Mouse (Mus musculus) MEL (cell line): ENCODE measurements around the gene Etfbkmt. TPM values are rescaled to one million over a fixed set of nuclear protein-coding genes. Genes with fewer than 3 reads are reported as not detected.
"Not testable (repeated sequence)": the region's sequence is repeated elsewhere in the genome, so short reads cannot be mapped to it uniquely, and the experiment has no call there.

ENCODE experiments used
- DNase-seq: peaks from one replicate; pipeline ENCODE4 v3.0.0; 2011; ENCODE audit warnings: low read depth, low spot score
- H3K27ac ChIP-seq: 2 replicates; pipeline ENCODE4 v1.5.1; 2012; ENCODE audit warnings: low read depth, mild to moderate bottlenecking, control low read depth, low read length, moderate library complexity; ENCODE audit not compliant: control insufficient read depth
- H3K27me3 ChIP-seq, 2 experiments: fragments of 150-350 bp in 1 of 2; sonication (generic) in 1 of 2; 2 replicates each; pipeline ENCODE4 v1.6.1; 2012; ENCODE audit warnings: low read length in 2 of 2, mild to moderate bottlenecking in 2 of 2, improper control_type of control experiment in 1 of 2, moderate library complexity in 1 of 2; ENCODE audit not compliant: insufficient read depth in 2 of 2, control insufficient read depth in 1 of 2
- H3K36me3 ChIP-seq, 2 experiments: 2 replicates each; pipeline ENCODE4 v1.6.1; 2012 to 2014; ENCODE audit warnings: low read length in 2 of 2, improper control_type of control experiment in 1 of 2, inconsistent platforms in 1 of 2, mild to moderate bottlenecking in 1 of 2; ENCODE audit not compliant: insufficient read depth in 2 of 2, control insufficient read depth in 1 of 2
- H3K4me1 ChIP-seq, 2 experiments: fragments of 150-350 bp in 1 of 2; sonication (generic) in 1 of 2; 2 replicates each; pipeline ENCODE4 v1.6.1; 2012; ENCODE audit warnings: low read length in 2 of 2, improper control_type of control experiment in 1 of 2, mild to moderate bottlenecking in 1 of 2; ENCODE audit not compliant: insufficient read depth in 2 of 2, control insufficient read depth in 1 of 2
- H3K4me3 ChIP-seq, 2 experiments: fragments of 150-350 bp in 1 of 2; sonication (generic) in 1 of 2; 2 replicates each; pipeline ENCODE4 v1.5.1; 2012; ENCODE audit warnings: low read depth in 2 of 2, low read length in 2 of 2, mild to moderate bottlenecking in 2 of 2, moderate library complexity in 2 of 2, control low read depth in 1 of 2, improper control_type of control experiment in 1 of 2; ENCODE audit not compliant: control insufficient read depth in 1 of 2, insufficient read depth in 1 of 2
- H3K79me2 ChIP-seq: 2 replicates; pipeline ENCODE4 v1.6.1; 2012; ENCODE audit warnings: mild to moderate bottlenecking, low read length, moderate library complexity; ENCODE audit not compliant: control insufficient read depth, poor library complexity, insufficient read depth
- H3K9ac ChIP-seq: 2 replicates; pipeline ENCODE4 v1.6.1; 2012; ENCODE audit warnings: low read depth, mild to moderate bottlenecking, control low read depth, low read length, moderate library complexity; ENCODE audit not compliant: control insufficient read depth, poor library complexity, severe bottlenecking
- H3K9me3 ChIP-seq: fragments of 150-350 bp; sonication (generic); replicated peaks from 2 replicates; pipeline ENCODE4 v1.6.1; 2012; ENCODE audit warnings: mild to moderate bottlenecking, low read length, improper control_type of control experiment, moderate library complexity; ENCODE audit not compliant: insufficient read depth
- E2F4 ChIP-seq: IDR thresholded peaks from 2 replicates; pipeline ENCODE4 v1.6.1; 2011; ENCODE audit warnings: low read depth, low read length, improper control_type of control experiment, borderline replicate concordance
- EP300 ChIP-seq, 2 experiments: IDR thresholded peaks; 2 replicates each; pipeline ENCODE4 v1.6.1; 2011; ENCODE audit warnings: improper control_type of control experiment in 2 of 2, low read length in 2 of 2, low read depth in 1 of 2, mild to moderate bottlenecking in 1 of 2
- ETS1 ChIP-seq: IDR thresholded peaks from 2 replicates; pipeline ENCODE4 v1.6.1; 2012; ENCODE audit warnings: low read depth, mild to moderate bottlenecking, inconsistent platforms, low read length, improper control_type of control experiment, moderate library complexity
- GATA1 ChIP-seq: IDR thresholded peaks from 2 replicates; pipeline ENCODE4 v1.6.1; 2011; ENCODE audit warnings: low read depth, low read length, improper control_type of control experiment
- JUND ChIP-seq: IDR thresholded peaks from 2 replicates; pipeline ENCODE4 v1.6.1; 2011; ENCODE audit warnings: low read depth, mild to moderate bottlenecking, improper control_type of control experiment, low read length
- NELFE ChIP-seq: IDR thresholded peaks from 2 replicates; pipeline ENCODE4 v1.6.1; 2011; ENCODE audit warnings: low read depth, low read length, improper control_type of control experiment
- NRF1 ChIP-seq: IDR thresholded peaks from 2 replicates; pipeline ENCODE4 v1.6.1; 2014; ENCODE audit warnings: low read depth, mild to moderate bottlenecking, inconsistent platforms, low read length, improper control_type of control experiment, moderate library complexity; ENCODE audit not compliant: poor library complexity, insufficient read depth, severe bottlenecking
- POLR2A ChIP-seq, 2 experiments: IDR thresholded peaks; 2 replicates each; pipeline ENCODE4 v1.6.1; 2011 to 2012; ENCODE audit warnings: low read length in 2 of 2, mild to moderate bottlenecking in 2 of 2, control low read depth in 1 of 2, improper control_type of control experiment in 1 of 2, low read depth in 1 of 2, moderate library complexity in 1 of 2; ENCODE audit not compliant: control insufficient read depth in 1 of 2, insufficient read depth in 1 of 2, poor library complexity in 1 of 2
- SIN3A ChIP-seq: IDR thresholded peaks from 2 replicates; pipeline ENCODE4 v1.6.1; 2012; ENCODE audit warnings: low read length, improper control_type of control experiment, inconsistent platforms
- TAL1 ChIP-seq: IDR thresholded peaks from 2 replicates; pipeline ENCODE4 v1.6.1; 2012; ENCODE audit warnings: mild to moderate bottlenecking, inconsistent platforms, low read length, moderate library complexity, mixed read lengths
- TCF12 ChIP-seq: IDR thresholded peaks from 2 replicates; pipeline ENCODE4 v1.6.1; 2014; ENCODE audit warnings: low read depth, mild to moderate bottlenecking, inconsistent platforms, low read length, improper control_type of control experiment, moderate library complexity
- ZNF384 ChIP-seq: IDR thresholded peaks from 2 replicates; pipeline ENCODE4 v1.6.1; 2012; ENCODE audit warnings: low read depth, mild to moderate bottlenecking, inconsistent platforms, low read length, improper control_type of control experiment
- polyA plus RNA-seq, 2 experiments: library from polyadenylated mRNA; stranded (reverse) in 1 of 2; unstranded in 1 of 2; fragments of >175 nt in 1 of 2; fragments of >200 nt in 1 of 2; gene quantifications; 2 replicates each; pipeline versions ENCODE4 v1.2.1 to v1.2.4; 2012; ENCODE audit warnings: low replicate concordance in 2 of 2, low read depth in 1 of 2; ENCODE audit not compliant: insufficient read length in 2 of 2, insufficient read depth in 1 of 2, missing spikeins in 1 of 2
- total RNA-seq: library from RNA; depleted of rRNA; stranded (reverse); fragments of 300-350 nt; gene quantifications from 2 replicates; pipeline ENCODE4 v1.2.3, GENCODE M21; 2012

Etfbkmt gene
- total and polyA plus RNA-seq, 3 experiments = 3.4 to 5.7 TPM; not detected in 1

DNA sequence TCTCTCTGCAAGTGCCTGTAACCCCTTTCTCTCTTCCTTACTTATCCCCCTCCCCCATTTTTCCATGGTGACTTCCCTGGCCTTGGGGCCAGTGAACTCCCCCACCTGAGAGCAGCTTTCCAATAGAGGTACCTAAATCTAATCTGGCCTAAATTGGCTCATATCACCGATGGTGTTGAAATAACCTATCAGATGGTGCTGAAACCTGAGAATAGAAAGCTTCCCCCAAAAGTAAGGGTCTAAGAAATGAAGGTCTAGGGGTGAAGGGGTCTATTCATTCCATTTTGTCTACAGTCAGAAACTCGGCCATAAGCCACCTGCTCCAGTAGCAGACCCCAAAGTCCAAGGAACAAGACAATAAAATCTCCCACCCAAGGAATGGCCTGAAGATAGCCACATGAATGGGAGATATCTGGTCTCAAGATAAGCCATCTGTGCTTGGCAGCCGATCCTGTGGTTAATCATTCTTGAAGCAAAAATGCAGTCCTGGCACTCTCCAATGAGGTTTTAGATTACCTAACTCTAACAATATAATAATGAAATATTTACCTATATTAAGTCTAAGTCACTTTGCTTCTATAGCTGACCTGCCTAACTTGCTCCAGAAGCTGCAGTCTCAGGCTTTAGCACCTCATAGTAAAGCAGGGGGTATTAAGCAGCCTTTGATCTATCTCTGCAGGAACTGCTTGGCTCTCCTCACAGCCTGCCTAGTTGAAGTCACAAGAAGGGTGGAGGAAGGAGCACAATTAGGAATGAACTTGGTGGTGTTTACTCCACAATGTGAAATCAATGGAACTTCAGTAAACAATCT, 15.6 kb downstream of the Etfbkmt start:
- peak; percentile 39 for DNase-seq
- Histone ChIP-seq H3K27me3 (no peaks in the 10 kb centered on the region), H3K9me3 (no peaks in the 10 kb centered on the region), H3K36me3 (peaks cover 0 to 18% of the 10 kb centered on the region in 2 experiments; a peak in 2 of 4 replicates), H3K4me3 (no peak overlapping the region), H3K9ac (no peak overlapping the region), H3K27ac (no peak overlapping the region), H3K79me2 (no peaks in the 10 kb centered on the region), H3K4me1 (peaks cover 8 to 11% of the 10 kb centered on the region in 2 experiments)
- TF ChIP-seq NELFE (no peak), TAL1 (peak; percentile 34), GATA1 (peak; percentile 76), E2F4 (no peak), EP300 (IDR thresholded peaks at IDR 0.05; ENCODE audit: low read depth in 1 of 2, low read length in 2 of 2) (peak; percentile 53), JUND (no peak), TCF12 (peak; percentile 73; the same call in 1 of the 2 replicates), ETS1 (no peak), SIN3A (no peak)

DNA sequence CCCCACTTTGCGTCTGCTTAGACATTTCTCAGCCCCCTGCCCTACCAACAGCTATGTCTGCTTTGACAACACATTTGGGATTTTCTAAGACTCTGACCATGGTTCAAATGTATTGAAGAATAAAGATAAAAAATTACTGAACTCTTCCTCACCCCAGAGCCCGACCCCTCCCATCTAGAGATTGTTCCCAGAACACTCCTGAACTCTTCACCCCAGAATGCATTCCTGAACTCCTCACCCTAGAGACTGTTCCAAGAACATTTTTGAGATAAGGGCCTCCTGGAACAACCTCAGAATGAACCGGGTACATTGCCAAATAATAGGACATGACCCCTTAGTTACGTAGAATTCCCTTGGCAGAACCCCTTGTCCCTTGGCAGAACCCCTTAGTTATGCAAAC, 27.4 kb downstream of the Etfbkmt start:
- DNase-seq, H3K27ac ChIP-seq, H3K9ac ChIP-seq, H3K36me3 ChIP-seq, H3K4me3 ChIP-seq, H3K4me1 ChIP-seq, H3K79me2 ChIP-seq, H3K27me3 ChIP-seq, H3K9me3 ChIP-seq: not testable (repeated sequence)

- no peak overlapping the region for H3K9ac ChIP-seq
Measured at GRCm38 (mm10) chr6:149167672-149168071, 28.0 kb downstream of the Etfbkmt start.

More at GRCm38 (mm10) chr6:149167672-149168071, 28.0 kb downstream of the Etfbkmt start:
- Histone ChIP-seq H3K4me3 (no peak overlapping the region), H3K27ac (no peak overlapping the region), H3K79me2 (no peaks in the 10 kb centered on the region), H3K4me1 (no peaks in the 10 kb centered on the region; a peak in 1 of 4 replicates), H3K9me3 (no peaks in the 10 kb centered on the region), H3K27me3 (no peaks in the 10 kb centered on the region), H3K36me3 (peaks cover 0 to 7% of the 10 kb centered on the region in 2 experiments; a peak in 3 of 4 replicates)
- DNase-seq = no peak
- TF ChIP-seq POLR2A (IDR thresholded peaks at IDR 0.05; ENCODE audit: control insufficient read depth in 1 of 2, insufficient read depth in 1 of 2, low read depth in 1 of 2, low read length in 2 of 2, poor library complexity in 1 of 2) = no peak
- no peak for TF ChIP-seq SIN3A
- TF ChIP-seq ZNF384 = 0 out of 2 replicates have a peak, but pooled peaks have one; percentile 15
- TF ChIP-seq NRF1 = no peak
- TF ChIP-seq EP300 (IDR thresholded peaks at IDR 0.05; ENCODE audit: low read depth in 1 of 2, low read length in 2 of 2) = peak; percentile 47; a peak in 2 of 4 replicates
- TF ChIP-seq TCF12 = peak; percentile 32; the same call in 1 of the 2 replicates
- TF ChIP-seq GATA1 = no peak
